Mouse (Mus musculus) embryonic facial prominence, embryonic 10.5 days (tissue): ENCODE measurements around the gene Kif1b. TPM values are rescaled to one million over a fixed set of nuclear protein-coding genes. Genes with fewer than 3 reads are reported as not detected.
A peak's percentile ranks its signal among the peaks of the same experiment; 100 is the strongest.

Experiments used
- DNase-seq: peaks from one replicate; pipeline ENCODE4 v3.0.0-alpha.2; 2017; ENCODE audit warnings: low spot score
- H3K27ac ChIP-seq: fragments of 300-500 bp; sonication (generic); replicated peaks from 2 replicates; pipeline ENCODE4 v1.5.1; 2016; ENCODE audit warnings: mild to moderate bottlenecking
- H3K27me3 ChIP-seq: fragments of 300-500 bp; sonication (generic); replicated peaks from 2 replicates; pipeline ENCODE4 v1.6.1; 2016; ENCODE audit warnings: low read depth, mild to moderate bottlenecking; ENCODE audit not compliant: poor library complexity, severe bottlenecking
- H3K36me3 ChIP-seq: fragments of 300-500 bp; sonication (generic); replicated peaks from 2 replicates; pipeline ENCODE4 v1.6.1; 2016; ENCODE audit warnings: mild to moderate bottlenecking, moderate library complexity
- H3K4me1 ChIP-seq: fragments of 300-500 bp; sonication (generic); 2 replicates; pipeline ENCODE4 v1.6.1; 2016
- H3K4me3 ChIP-seq: fragments of 300-500 bp; sonication (generic); 2 replicates; pipeline ENCODE4 v1.5.1; 2016; ENCODE audit warnings: mild to moderate bottlenecking, moderate library complexity
- H3K9me3 ChIP-seq: fragments of 300-500 bp; sonication (generic); 2 replicates; pipeline ENCODE4 v1.6.1; 2016; ENCODE audit warnings: mild to moderate bottlenecking
- WGBS: fragments of 180-500 bp; shearing (Covaris S2); methylation state at CpG from one replicate; pipeline ENCODE4 v1.1.7; 2016; 5-methylcytosine and 5-hydroxymethylcytosine counted together
- polyA plus RNA-seq: library from polyadenylated mRNA; unstranded; fragments of >200 nt; fragmentation: Nextera tagmentation; extraction: Ambion mirVana; gene quantifications from 2 replicates; pipeline ENCODE4 v1.2.1, GENCODE M21; 2016

Gene Kif1b
- polyA plus RNA-seq, 1 experiment from 2014 or later, result 51.3 TPM

DNA sequence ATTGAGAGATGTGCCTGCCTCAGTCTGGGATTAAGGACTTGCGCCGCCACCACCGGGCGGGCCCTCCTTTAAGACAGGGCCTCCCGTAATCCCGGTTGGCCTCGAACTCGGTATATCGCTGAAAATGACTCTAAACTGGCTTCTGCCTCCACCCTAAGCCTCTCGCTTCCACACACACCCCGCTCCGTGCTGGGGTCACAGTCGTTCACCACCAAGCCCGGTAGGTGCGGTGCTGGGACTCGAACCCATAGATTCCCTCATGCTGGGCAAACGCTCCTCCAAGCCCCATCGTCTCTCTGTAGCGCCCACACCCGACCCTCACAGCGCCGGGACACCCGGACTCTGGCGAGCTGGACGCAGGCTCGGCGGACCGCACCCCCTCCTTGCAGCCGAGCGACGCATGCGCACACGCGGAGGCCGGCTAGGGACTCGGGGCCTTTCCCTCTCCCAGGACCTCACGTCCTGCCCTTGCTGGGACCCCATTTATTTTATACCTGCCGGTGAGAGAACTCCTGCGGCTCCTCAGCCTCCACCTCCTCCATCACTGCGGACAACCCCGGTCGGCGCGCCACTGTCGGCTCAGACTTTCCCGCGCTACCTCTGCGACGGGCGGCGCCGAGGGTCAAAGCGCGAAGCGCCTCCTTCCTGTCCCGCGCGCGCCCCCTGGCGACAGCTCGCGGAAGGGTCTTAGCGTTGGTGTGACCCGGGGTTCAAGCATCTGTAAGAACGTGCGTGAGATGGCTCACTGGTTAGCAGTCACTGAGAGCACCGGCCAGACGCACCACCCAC, 170.3 kb downstream of the Kif1b start, which contains the start of gene Cenps:
Cenps (minus strand) TSS at position 648 of the 789 bp plus-strand sequence.
- no peaks in the 10 kb centered on the region for H3K27me3 ChIP-seq
- peak; percentile 98 for DNase-seq
- peak within 1 kb of the TSS; percentile 75 for H3K4me3 ChIP-seq
- H3K9me3 ChIP-seq, result no peaks in the 10 kb centered on the region
- peaks cover 25% of the 10 kb centered on the region for H3K4me1 ChIP-seq
- WGBS, result 1% methylated on average over 68 of the region's 68 CpGs
- H3K27ac ChIP-seq, result peak within 1 kb of the TSS; percentile 92
- H3K36me3 ChIP-seq, result peaks cover 27% of the 10 kb centered on the region

DNA sequence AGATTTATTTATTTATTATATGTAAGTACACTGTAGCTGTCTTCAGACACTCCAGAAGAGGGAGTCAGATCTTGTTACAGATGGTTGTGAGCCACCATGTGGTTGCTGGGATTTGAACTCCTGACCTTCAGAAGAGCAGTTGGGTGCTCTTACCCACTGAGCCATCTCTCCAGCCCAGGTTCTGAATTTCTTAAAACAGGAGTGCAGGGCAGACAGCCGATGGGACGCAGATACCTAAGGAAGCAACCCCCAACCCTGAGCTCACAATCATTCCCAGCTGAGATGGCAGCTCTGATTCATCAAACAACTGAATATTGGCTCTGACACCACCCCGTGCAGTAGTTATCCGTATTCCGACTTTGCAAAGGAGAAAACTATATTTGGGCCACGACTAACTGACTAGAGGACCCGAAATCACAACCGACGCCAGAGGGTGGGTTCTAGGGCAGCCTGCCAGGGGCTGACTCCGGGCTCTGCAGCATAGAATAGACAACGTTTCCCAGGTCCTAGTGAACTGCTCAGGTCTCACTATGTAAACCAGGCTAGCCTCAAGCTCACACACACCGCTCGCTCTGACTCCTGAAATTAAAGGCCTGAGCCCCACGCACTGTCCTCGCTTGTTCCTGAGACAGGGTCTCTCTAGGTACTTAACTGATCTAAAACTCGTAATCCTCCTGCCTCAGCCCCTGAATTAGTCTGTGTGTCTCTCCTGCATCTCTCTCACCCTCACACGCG, 171.2 kb downstream of the Kif1b start:
- Histone ChIP-seq H3K4me3 (peak overlapping the region; percentile 75), H3K9me3 (no peaks in the 10 kb centered on the region), H3K27ac (peak overlapping the region; percentile 92), H3K27me3 (no peaks in the 10 kb centered on the region), H3K36me3 (peaks cover 36% of the 10 kb centered on the region), H3K4me1 (peaks cover 26% of the 10 kb centered on the region)
- peak; percentile 39 for DNase-seq
- WGBS, result 69% methylated on average over 18 of the region's 18 CpGs

DNA sequence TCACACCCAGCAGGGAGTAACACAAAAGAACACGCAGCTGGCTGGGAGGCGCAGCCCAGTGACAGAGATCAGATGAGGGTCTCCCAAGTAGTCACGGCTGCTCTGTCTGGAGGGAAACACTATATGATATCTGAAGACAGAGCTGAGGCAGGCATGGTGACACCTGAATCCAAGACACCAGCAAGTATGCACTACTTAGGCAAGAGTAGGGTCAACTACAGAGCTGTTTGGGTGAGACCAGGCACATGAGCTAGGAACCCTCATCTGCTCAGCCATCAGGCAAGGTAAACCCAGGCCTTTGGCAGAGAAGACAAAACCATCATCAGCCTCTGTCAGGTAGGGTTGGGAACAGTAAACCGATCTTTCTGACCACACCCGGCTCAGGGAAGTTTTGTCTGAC, 174.1 kb downstream of the Kif1b start:
- peaks cover 26% of the 10 kb centered on the region for H3K4me1 ChIP-seq
- H3K4me3 ChIP-seq, result no peak overlapping the region
- 87% methylated on average over 5 of the region's 5 CpGs for WGBS
- no peaks in the 10 kb centered on the region for H3K9me3 ChIP-seq
- no peaks in the 10 kb centered on the region for H3K27me3 ChIP-seq
- peak overlapping the region; percentile 35; the same call in 1 of the 2 replicates for H3K27ac ChIP-seq
- H3K36me3 ChIP-seq, result peaks cover 65% of the 10 kb centered on the region
- no peak for DNase-seq

DNA sequence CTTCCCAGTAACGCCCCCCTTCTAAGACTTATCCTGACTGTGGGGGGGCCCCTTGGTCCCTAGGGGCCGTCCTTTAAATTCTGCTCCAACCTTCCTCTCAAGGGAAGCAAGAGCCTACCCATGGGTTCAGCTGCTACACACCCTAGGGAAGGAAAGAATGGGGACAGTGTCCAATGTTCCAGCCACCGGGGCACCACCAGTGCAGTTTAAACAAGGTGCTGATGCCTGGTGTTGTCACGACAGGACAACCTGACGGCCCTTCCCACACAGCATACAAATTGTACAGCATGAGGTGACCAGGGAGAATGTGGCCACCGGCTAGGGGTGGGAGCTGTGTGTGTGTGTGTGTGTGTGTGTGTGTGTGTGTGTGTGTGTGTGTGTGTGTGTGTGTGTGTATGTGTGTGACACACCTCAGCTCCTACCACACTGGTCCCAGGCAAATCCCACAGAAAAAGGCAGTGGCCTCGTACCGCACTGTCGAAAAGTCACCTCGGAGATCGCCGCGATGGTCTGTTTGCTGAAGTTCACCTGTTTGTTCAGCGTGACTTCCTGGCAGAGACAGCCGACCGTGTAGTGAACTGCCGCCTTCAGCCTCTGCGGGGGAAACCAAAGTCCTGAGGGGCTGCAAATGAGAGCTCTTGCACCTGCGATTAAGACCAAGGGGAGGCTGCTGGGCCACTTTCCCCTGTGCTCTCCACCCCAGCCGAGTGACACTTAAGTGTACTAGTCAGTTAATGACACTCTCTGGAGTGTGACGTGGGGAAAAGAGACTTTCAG, 175.5 kb downstream of the Kif1b start:
- Histone ChIP-seq H3K27me3 (no peaks in the 10 kb centered on the region), H3K9me3 (no peaks in the 10 kb centered on the region), H3K36me3 (peaks cover 79% of the 10 kb centered on the region), H3K4me1 (peaks cover 20% of the 10 kb centered on the region), H3K27ac (no peak overlapping the region), H3K4me3 (no peak overlapping the region)
- WGBS, result 90% methylated on average over 21 of the region's 21 CpGs
- no peak for DNase-seq

DNA sequence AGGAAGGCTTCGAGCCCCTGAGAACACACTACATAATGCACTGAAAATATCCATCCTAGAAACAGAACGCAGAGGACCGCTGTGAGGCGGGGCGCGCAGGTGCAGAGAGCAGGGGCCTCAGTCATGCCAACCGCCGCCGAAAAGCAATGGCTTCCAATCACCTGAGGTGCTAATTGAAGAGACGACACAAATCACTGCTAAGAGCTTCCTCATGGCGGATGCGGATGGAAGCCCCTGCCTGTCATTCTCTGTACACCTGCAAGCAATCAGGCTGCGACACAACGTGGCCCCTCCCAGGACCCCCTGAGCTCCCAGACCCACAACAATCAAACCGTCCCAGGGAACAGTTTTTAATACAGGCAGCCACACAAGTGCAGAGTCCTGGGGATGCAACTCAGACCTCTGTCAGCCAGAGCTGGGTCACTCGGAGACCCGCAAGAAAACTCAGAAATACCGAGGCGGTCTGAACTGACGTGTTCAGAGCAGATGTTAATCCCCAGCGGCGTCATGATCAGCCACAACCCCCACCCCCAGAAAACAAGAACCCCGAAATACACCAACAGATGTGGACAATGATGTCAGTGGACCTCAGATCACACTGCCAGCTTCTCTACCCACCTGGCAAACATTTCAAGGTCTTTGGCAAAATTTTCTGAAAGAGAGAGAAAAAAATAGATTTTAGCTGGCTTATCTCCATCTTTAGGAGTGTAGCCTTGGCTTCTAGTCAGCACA, 176.3 kb downstream of the Kif1b start:
- Histone ChIP-seq H3K36me3 (peaks cover 87% of the 10 kb centered on the region), H3K27me3 (no peaks in the 10 kb centered on the region), H3K4me1 (peaks cover 18% of the 10 kb centered on the region), H3K27ac (no peak overlapping the region), H3K9me3 (no peaks in the 10 kb centered on the region), H3K4me3 (no peak overlapping the region)
- WGBS, result 83% methylated on average over 23 of the region's 23 CpGs
- no peak for DNase-seq

DNA sequence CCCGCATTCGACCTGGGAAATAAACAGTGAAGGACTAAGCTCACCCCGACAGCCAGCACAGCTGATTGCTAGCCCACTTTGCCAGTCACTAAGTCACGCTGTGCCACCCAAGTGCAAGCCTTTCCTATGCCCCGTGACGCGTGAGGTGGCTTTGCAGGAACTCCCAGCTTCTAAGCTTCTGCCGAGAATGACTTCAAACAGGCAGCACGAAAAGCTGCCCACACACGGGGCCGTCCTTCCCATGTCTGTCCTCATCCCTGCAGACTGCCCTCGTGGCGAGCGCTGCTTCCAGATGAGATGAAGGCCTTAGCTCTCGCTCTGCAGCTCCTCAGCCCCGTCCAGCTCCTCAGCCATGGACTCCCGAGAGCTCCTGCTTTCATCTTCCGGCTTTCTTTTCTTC, 179.0 kb downstream of the Kif1b start:
- peaks cover 80% of the 10 kb centered on the region for H3K36me3 ChIP-seq
- no peak overlapping the region for H3K27ac ChIP-seq

GRCm38 (mm10) chr4:149126663-149127062, 180.8 kb downstream of the Kif1b start, which contains the start of gene Cort:
Cort (minus strand) TSS chr4:149126763.
- Histone ChIP-seq H3K27ac (no peak within 1 kb of the TSS; the same call in 1 of the 2 replicates), H3K4me1 (0 out of 2 replicates have a peak, but pooled peaks cover 8% of the 10 kb centered on the region), H3K27me3 (no peaks in the 10 kb centered on the region), H3K9me3 (no peaks in the 10 kb centered on the region), H3K36me3 (peaks cover 62% of the 10 kb centered on the region), H3K4me3 (no peak within 1 kb of the TSS)
- no peak for DNase-seq
- 87% methylated on average over 11 of the region's 11 CpGs for WGBS

More for the DNA sequence above, 179.0 kb downstream of the Kif1b start:
- Histone ChIP-seq H3K4me3 (no peak overlapping the region), H3K27me3 (no peaks in the 10 kb centered on the region), H3K9me3 (no peaks in the 10 kb centered on the region), H3K4me1 (peaks cover 17% of the 10 kb centered on the region)
- WGBS, result 87% methylated on average over 18 of the region's 18 CpGs
- DNase-seq, result no peak

Other genes with a start within 250 kb of the Kif1b start
- 59.0 and 60.7 TPM in 2 replicates for gene Pex14, start 207.8 kb downstream of the Kif1b start, polyA plus RNA-seq
- 34.2 and 36.9 TPM in 2 replicates for gene Dffa, start 203.5 kb downstream of the Kif1b start, polyA plus RNA-seq
- gene Cort, start 180.9 kb downstream of the Kif1b start, polyA plus RNA-seq, result 0.54 TPM in 1 of 2 replicates, not detected in the other
- gene Cenps, start 170.1 kb downstream of the Kif1b start, polyA plus RNA-seq, result 60.3 and 62.7 TPM in 2 replicates
- 153 and 164 TPM in 2 replicates for gene Pgd, start 140.9 kb downstream of the Kif1b start, polyA plus RNA-seq
- 65.5 and 71.8 TPM in 2 replicates for gene Ube4b, start 119.1 kb upstream of the Kif1b start, polyA plus RNA-seq
- gene Rbp7, start 147.3 kb upstream of the Kif1b start, polyA plus RNA-seq, result not detected in 2 replicates
- 0.26 and 0.77 TPM in 2 replicates for gene Tmem274, start 169.7 kb upstream of the Kif1b start, polyA plus RNA-seq
- 14.5 and 15.0 TPM in 2 replicates for gene Nmnat1, start 177.5 kb upstream of the Kif1b start, polyA plus RNA-seq
- 53.2 and 54.5 TPM in 2 replicates for gene Lzic, start 177.5 kb upstream of the Kif1b start, polyA plus RNA-seq
- 67.5 TPM in 2 replicates for gene Ctnnbip1, start 210.5 kb upstream of the Kif1b start, polyA plus RNA-seq